Mouse (Mus musculus) adrenal gland, postnatal 36 days (tissue): ENCODE measurements around the gene Anks1b. TPM values are rescaled to one million over a fixed set of nuclear protein-coding genes. Genes with fewer than 3 reads are reported as not detected.

Source experiments
- DNase-seq, 2 experiments: peaks; one replicate each; pipeline ENCODE4 v3.0.0; 2021; ENCODE audit warnings: mixed read lengths in 1 of 2
- total RNA-seq, 2 experiments: library from RNA; stranded (reverse); gene quantifications; 2 replicates each; pipeline ENCODE4 v1.2.3; 2021

Anks1b gene
- total RNA-seq, 2 experiments from 2014 or later = 0.60 to 0.92 TPM

DNA sequence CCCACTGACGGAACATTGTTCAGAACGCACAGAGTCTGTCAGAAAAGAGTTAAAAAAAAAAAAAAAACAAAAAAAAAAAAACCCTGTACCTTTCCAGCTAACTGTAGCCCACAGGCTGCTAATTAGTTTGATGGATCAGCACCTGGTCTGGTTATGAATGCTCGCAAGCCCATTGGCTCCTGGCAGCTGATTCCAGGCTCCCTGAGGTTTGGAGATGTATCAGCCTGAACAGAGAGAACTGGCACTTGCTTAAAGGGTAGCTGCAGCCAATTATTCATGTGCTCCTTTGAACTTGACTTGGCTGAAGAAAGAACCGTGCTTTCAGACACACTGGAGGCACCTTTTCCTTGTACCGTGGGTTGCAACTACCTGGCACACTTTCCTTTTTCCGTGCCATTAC lies 941.1 kb downstream of the Anks1b start:
- DNase-seq = no peak

GRCm38 (mm10) chr10:90818246-90818937 lies 945.1 kb downstream of the Anks1b start:
- no peak for DNase-seq

DNA sequence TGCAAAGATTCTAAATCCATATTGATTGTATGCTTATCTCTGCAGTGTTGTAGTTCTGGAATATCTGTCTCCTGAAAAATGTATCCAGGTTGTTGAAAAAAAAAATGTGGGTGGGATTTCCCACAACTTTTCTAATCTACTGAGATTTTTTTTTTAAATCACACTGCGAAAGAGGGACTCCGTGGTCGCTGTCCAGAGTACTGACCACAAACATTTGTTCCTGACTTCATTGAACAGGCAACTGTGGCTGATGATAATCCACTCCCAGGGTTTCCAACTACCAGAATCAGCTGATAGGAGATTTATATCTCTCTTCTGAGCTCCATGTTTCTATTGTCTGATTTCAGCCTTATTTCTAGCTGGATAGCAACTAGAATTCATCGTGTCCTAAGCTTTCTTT lies 950.1 kb downstream of the Anks1b start:
- peak; percentile 8 to 12 for DNase-seq

DNA sequence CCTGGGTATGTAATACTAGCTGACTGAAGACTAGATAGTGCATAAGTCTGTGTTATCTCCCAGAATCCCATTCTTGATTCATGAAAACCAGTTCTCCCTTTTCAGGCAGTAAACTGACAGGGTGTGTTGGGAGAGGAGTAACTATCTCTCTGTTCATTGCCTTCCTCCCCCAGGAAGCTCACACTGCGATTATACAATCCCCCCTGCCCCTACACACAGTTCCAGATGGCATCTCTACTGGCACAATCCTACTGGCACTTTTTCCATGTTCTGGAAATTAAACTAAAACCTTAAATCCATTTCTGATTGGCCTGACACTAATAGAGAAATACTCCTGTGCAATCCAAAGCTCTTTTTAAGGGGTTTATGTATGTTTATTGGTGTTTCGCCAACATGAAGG lies 951.4 kb downstream of the Anks1b start:
- DNase-seq = no peak

DNA sequence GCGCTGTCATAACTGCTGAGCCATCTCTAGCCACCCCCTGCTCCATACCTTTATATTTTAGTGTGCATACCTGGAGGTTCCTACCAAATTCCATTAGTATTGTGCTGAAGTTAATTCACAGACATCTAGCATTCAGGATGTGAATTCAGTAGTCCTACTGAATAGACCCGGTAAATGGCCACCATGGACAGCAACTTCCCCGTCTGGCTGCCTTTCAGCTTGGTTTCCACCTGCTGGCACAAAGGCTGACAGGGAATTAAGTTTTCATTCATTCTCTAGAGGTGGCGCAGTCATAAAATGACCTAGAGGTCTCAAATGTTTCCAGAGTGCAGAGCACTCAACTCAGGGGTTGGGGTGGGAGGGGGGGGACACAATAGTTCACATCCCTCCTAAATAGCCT lies 953.6 kb downstream of the Anks1b start:
- DNase-seq = peak in 1 of 2 experiments; percentile 11

- peak in 1 of 2 experiments; percentile 3 for DNase-seq
These were observed 955.5 kb downstream of the Anks1b start for GRCm38 (mm10) chr10:90828581-90829393.

DNA sequence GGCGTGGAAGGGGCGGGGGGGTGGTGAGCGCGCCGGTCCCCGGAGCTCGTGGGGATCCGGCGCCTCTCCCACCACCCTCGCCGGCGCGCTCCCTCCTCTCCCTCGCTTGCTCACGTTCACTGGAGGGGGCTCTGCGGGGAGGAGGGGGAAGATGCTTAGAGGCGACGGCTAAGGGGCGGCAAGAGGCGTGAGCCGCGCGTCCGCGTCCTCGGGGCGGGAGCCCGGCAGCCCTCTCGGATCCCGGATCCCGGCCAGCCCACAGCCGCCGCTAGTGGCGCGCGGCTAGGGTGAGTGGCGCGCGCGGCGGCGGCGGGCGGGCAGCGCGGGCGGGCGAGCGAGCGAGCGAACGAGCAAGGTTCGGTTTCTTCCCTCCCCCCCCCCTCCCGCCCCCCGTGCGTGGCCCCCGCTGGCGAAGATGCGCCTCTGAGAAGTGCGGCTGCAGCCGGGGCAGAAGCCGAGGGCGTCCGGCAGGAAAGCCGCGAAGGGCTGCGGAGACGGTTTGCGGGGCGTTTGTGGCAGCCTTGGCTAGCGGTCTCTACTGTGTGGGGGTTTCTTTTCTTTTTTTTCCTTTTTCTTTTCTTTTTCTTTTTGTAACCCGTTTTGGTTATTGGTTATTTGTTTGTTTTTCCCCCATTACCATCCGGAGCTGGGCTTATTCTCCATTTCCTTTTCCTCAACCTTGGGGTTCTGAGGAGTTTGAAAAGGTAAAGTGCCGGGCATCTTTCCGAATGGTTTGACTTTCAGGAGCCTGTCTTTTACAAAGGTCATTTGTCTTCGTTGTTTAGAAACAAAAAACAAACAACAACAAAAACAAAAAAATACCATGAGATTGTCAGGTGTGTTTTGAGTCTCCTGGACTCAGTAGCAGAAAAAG lies 956.3 kb downstream of the Anks1b start:
- peak in 1 of 2 experiments; percentile 6 for DNase-seq

DNA sequence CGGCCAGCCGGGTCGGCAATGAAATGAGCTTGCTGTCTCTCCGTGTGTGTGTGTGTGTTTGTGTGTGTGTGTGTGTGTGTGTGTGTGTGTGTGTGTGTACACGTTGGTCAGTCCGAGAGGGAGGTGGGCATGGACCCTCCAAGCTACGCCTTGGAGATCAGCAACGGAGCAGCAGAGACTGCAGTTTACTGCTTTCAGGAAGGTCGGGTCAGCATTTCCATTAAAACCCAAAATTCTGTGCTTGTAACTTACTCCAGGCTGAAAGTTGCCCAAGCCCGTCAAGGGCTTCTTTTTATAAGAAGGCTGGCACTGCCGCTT lies 956.9 kb downstream of the Anks1b start:
- no peak for DNase-seq

- no peak for DNase-seq
These were observed 957.4 kb downstream of the Anks1b start for GRCm38 (mm10) chr10:90830591-90831287.

DNA sequence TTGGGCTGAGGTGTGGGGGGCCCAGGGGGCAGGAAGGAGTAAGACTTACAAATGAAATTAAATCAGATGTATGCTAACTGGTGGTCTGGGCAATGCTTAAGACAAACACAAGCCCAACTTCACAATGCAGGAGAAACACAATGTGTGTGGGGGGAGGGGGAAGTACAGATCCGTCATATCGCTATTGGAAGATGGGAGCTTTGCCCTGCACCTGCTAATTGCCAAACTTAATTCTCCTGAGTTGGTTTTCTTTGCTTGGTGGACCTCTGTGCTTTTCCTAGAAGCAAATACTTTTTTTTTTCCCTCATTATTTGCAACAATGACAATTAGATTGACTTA lies 957.9 kb downstream of the Anks1b start:
- no peak for DNase-seq

DNA sequence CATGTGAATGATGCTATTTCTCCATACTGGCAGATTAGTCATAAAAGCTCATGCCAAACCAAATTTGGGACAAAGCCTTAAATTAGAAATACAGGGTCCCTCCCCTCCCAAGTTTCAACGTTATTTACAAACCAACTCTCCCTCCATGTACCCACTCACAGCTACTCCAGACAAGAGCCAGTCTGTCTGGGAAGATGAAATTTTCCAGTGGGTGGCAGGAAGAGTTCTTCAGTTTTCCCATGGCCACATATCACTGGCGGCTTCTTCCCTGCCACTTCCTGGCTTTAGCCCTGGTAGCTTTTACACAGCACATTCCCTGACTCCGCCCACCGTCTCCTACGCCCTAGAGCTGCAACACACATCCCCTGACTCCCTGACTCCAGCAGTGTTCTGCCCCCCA lies 961.0 kb downstream of the Anks1b start:
- no peak for DNase-seq

GRCm38 (mm10) chr10:90835195-90835594 lies 961.9 kb downstream of the Anks1b start:
- no peak for DNase-seq

- no peak for DNase-seq
These were observed 966.5 kb downstream of the Anks1b start for GRCm38 (mm10) chr10:90839611-90840335.

DNA sequence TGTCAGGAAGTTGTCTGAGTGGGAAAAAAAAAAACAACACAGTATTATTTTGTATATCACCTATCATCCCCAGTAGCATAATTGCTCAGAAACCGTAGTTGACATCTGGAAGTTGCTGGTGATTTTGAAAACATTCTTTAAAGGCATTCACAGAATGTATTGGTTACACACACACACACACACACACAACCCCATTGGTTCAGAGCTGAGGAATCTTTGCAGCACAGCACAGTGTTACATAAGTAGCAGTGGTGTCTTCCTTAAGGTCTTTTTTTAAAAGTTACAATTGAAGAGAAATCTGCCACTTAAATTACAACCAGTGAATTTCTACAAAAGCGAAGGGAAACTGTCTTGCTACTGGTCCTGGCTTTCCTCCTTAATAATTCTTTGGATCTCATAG lies 969.1 kb downstream of the Anks1b start:
- DNase-seq = no peak

GRCm38 (mm10) chr10:90851077-90851476 lies 977.8 kb downstream of the Anks1b start:
- no peak for DNase-seq

DNA sequence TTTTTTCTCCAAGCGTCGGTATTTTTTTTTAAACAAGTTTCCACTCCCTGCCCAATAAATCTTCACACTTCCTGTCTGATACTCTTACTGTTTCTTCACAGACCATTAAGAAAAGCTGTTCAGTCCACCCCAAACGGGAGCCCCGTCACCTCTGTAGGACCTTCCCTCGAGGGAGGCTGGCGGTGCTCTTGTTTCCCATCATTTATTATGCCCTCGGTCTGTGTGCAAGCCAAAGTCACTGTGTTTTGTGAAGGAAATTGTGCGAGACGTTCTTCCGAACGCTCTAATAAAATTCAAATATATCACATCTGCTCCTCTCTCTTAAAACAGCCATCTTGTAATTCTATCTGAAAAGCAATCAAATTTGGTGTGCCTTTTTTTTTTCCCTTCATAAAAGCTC lies 978.7 kb downstream of the Anks1b start:
- no peak for DNase-seq

DNA sequence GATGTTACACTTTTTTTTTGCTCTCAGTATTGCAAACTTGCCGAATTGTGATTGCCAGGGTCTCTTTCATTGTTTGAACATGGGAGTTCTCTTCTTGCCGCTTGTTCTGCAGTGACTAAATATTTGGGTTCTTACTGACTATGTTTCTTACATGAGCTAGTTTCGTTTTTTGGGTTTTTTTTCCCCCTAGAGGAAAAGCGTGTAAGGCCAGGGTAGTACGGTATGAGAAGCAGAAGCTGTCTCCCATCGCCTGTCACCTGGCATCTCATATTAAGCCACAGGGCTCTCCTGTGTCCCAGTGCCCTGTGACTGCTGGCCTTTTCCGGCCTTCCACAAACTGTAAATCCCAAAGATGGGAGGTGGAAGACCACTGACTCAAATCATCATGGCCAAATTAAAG lies 979.1 kb downstream of the Anks1b start:
- DNase-seq = no peak

- no peak for DNase-seq
These were observed 983.4 kb downstream of the Anks1b start for GRCm38 (mm10) chr10:90856668-90857067.

DNA sequence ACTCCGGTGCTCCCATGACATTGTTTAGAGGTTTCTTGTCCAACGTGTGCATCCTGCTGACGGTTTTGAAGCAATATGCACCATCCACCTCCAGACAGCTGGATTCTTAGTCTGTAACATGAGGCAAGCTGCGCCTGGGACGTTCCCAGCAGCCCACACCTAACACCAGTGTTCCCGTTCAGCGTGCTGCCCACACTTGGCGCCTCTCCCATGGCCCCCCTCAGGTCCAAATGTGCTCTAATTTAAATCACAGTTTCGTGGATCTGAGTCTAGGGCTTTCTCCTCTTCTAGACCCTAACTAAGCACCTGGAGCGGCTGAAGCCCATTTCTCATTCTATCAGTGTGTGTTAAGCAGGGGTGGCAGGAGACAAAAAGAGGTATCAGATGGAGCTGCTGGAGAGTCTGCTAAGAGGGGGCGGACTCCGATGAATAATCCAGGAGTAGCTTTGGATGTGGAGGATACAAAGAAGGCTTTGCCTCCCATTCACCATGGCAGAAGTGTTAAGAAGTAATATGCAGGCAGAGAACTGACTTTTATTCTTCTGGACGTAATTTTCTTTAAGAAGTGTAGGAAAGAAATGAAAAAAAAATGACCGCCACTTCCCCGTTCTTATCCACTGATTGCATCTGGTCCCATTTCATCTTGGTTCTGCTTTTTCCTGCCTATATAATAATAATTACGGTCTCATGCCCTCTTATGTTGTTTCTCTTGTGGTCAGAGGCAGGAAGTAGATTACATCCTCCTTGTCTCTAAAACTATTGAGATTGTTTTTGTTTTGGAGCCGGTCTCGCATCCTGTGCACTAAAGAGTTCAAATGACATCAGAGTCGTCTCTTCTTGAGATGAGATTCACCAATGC lies 986.6 kb downstream of the Anks1b start:
- no peak for DNase-seq

- no peak for DNase-seq
These were observed 990.7 kb downstream of the Anks1b start for GRCm38 (mm10) chr10:90863881-90864598.
